Mouse (Mus musculus): Measurements from ENCODE around the gene Crybg2.

DNA sequence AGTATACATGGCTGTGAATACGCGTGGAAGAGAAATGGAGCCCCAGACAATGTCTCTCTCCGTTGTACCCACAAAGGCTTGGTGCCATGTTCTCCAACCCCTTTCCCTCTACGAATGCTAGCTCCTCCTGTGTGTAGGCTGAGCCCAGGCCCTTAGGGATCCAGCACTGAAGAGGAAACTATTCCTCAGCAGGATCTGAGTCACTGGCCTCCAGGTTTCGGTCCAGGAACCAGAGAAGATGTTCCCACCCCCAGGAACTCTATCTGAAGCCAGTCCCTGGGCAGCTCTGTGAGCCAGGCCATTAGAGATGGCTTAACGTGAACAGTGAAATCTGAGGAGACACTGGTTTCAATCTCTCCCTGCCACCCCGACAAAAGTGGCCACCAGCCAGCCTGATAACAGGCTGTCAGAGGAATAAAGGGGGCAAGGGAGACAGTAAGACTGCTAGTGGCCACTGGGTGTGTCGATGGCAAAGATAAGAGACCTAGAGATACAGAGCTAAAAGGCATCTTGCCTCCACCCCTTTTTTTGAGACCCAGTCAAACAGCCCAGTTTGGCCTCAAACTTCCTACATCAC is 72.0 kb downstream of the Crybg2 start:
- TF ChIP-seq CTCF (IDR thresholded peaks at IDR 0.05; ENCODE audit: extremely low read depth, insufficient read length, insufficient replicate concordance, low read depth, low read length): no peak
- no peak for TF ChIP-seq POLR2A (IDR thresholded peaks at IDR 0.05; ENCODE audit: low read depth, low read length)
